Mouse (Mus musculus) right cerebral cortex, postnatal 10 days (tissue): ENCODE measurements around the gene Gdi1.

ENCODE experiments used
- DNase-seq, 2 experiments: peaks; one replicate each; pipeline ENCODE4 v3.0.0; 2021; ENCODE audit warnings: low spot score in 2 of 2

Gene Gdi1

DNA sequence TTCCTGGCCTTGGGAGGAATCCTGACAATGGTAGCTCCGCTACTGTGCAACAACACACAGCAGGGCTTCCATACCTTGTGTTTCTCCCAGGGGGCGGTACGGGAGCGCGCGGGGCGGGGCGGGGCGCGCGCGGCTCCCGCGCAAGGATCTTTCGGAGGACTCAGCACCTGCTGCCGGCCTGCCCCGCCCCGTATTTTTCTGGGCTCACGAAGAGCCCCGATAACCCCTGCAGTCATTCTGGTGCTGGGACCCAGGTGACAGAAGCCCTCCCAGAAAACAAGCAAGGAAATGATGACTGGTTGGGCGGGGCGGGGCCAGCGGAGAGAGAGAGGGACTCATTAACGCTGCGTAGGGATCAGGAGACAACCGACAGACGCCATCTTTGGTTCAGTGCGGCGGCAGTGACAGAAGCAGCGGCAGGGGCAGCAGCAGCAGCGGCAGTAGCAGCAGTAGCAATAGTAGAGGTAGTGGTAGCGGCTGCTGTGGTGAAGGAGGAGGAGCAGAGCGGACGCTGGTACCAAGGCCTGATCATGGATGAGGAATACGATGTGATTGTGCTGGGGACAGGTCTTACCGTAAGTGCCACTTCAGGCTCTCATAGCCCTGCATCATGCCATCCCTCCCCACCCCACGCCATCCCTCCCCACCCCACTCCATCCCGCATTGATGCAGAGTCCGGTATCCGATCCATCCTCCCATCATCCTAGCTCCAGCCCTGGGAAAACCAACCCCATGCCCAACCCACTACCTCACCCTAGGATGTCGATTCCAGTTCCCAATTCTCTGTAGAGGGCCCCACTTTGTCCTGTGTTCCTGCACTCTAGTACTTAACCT, at the start of gene Gdi1:
TSS of gene Gdi1 (plus strand) at position 132 of the 834 bp plus-strand sequence.
- DNase-seq, result peak; percentile 77 to 80

DNA sequence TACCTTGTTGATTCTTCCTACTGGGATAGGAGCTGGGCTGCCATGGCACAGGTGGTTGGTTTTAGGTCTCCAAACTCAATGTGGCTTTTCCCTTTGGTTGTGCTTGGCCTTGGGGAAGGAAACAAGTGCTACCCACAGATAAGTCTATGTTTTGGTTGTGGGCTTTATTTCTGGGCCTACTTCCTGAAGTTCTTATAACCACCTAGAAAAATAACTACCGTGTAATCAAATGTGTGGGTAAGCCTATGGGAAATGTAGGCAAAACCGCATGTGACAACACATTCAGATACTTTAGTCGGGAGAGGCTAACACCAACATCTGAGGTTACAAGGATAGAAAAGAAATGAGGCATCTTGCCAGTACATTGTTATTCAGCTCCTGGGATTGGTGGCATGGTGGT, 47.1 kb upstream of the Gdi1 start:
- DNase-seq, result no peak

DNA sequence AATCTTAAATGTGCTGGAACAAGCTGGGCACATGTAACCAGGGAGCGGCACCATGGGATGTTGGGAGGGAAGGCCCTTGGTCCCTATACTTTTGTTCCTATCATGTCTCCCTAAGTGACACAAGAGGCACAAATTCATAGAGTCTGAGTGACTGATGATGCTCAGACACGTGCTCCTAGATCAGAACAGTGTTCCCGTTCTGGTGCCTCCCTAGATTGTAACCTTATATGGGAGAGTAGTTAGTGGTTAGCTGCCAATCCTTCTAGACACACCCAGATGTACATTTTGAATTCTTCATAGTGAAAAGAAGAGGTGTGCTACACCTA, 35.1 kb upstream of the Gdi1 start:
- no peak for DNase-seq

DNA sequence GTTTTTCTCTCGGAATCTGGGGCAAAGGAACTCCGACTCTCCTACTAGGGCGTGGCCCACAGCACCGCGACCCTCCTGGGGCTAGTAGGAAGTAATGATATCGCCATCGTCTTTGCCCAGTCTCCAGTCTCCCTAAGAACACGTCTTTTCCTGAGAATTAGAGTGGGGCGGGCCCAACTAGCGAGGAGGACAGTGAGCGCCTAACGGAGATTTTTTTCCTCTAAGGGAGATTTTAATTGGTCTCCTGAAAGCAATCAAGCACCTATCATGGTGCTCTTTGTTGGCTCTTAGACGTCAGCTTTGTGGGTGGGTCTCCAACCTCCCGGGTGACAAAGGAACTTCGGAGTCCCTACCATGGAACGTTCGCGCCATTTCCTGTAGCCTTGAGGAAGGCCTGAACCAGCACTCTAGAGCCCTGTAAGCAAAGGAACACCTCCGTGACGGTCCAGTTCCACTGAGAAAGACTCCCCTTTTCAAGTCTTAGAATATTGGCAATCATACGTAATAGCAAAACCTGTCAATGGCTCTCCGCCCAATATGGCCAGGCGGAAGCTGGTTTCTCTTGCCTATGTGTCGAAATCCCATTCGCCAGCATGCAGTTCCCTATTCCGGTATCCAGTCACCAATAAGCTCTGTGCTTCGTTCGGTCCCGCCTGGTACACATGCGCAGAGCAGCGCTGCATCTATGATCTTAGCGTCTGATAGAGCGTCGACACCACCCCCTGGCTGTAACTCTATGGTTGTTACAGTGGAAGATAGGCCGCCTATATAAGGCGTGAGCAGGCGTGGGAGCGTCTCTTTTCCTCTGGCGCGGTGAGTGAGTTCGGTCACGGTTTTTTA, 34.5 kb upstream of the Gdi1 start, which contains the start of gene Rpl10:
TSS of gene Rpl10 (plus strand) at position 751 of the 840 bp plus-strand sequence.
- peak; percentile 95 to 96 for DNase-seq

DNA sequence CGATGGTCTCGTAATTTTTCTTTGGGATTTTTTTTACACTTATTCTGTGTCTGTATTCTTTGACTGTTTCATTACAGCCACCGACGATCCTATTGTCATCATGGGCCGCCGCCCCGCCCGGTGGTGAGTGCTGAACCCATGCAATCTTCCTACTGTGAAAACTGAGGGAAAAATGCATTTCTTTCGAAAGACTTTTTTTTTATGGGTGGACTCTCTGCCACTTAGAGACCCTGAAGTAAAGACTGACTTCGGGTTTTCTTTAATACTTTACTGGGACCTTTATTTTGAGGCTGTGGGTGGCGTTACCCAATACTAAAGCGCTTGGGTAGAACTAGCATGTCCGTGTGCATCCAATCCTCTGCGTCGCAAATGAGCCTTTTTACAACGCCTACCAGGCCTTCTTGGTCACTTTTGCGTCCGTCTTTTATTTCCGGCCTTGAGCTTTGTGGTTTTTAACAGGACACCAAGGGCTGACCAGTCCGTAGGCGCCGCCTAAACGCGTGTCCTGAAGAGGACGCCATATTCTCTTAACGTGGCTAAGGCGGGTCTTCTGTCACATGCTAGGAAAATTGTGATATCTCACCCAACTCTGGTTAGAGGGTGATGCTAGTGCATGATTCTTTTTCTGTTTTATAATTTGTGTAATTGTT, 33.8 kb upstream of the Gdi1 start:
- no peak for DNase-seq

DNA sequence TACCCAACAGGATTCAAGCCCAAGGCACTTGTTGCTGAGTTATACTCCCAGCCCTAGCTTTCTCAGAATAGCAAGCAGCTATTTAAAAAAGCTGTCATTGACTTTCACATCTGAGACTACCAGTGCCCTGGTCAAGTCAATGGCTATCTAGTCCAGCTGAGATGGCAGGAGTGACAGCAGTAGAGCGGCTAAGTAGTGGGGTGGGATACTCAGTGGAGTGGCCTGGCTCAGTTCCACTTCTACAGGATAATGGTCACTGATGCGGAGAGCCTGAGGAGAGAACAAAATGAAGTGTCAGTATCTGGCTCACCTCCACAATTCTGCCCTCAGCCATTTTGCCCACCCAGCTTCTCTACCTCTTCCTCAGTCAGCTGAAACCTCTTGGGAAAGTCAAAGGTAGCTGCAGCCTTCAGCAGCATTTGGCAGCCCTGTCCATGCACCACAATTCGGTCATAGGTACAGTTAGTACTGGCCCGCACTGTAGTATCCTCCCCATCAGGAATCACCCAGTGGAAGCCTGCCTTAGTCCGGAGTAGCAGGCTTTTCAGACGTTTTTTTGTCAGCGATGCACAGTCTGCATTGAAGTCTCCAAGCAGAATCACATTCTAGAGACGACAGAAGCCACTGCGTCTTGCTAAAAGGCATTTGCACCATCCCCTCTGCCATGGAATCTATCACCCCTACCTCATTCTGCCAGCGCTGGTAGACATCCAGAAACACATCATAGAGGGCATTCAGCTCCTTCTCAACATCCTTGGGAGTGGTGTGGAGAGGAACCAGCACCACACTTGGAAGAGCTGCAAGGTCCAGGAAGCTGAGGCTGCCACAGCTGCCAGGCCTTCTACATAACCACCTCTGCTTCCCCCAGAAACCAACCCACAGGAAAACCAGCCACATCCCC, 31.1 kb upstream of the Gdi1 start:
- no peak for DNase-seq

DNA sequence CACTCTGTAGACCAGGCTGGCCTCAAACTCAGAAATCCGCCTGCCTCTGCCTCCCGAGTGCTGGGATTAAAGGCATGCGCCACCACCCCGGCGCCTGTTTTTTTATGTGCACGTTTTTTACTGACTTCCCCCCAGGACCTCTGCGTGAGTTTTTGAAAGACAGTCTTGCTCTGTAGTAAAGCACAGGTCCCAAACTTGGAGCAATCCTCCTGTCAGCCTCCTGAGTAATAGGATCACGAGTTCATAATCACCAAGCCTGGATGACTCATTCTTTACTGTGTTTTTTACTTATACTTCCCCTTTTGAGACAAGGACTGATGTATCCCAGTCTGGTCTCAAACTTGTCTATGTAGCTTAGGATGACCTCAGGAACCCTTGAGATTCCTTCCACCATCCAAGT, 26.9 kb upstream of the Gdi1 start:
- no peak for DNase-seq

DNA sequence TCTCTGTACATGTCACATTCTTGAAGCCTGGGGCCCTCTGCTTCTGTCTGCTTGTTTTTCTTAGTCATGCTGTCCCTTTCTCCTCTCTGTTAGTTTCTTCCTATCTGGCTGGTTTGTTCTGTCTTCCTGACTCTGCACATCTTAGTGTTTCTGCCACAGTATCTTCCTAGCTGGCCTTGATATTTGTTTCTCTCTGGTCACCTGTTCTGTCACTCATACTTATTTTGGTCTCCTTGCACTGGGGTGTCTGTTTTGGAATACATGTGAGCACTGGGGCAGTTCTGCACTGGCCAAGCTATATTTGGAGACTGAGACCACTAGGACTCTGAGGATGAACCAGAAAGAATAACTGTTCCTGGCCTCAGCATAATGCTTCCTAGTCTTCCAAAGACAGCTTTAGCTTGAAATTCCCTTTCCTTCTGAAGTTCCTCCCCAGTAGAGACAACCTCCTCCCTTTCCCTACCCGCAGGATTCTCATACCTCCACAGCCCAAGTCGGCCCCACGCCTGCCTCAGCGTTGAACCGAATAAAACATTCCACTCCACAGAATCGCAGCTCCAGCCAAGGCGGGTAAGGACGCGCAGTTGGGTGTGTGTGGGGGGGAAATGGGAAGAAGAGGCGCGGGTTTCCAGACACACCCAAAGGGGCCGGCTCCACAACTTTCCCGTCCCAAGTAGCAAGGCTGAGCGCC, 23.6 kb upstream of the Gdi1 start:
- no peak for DNase-seq

DNA sequence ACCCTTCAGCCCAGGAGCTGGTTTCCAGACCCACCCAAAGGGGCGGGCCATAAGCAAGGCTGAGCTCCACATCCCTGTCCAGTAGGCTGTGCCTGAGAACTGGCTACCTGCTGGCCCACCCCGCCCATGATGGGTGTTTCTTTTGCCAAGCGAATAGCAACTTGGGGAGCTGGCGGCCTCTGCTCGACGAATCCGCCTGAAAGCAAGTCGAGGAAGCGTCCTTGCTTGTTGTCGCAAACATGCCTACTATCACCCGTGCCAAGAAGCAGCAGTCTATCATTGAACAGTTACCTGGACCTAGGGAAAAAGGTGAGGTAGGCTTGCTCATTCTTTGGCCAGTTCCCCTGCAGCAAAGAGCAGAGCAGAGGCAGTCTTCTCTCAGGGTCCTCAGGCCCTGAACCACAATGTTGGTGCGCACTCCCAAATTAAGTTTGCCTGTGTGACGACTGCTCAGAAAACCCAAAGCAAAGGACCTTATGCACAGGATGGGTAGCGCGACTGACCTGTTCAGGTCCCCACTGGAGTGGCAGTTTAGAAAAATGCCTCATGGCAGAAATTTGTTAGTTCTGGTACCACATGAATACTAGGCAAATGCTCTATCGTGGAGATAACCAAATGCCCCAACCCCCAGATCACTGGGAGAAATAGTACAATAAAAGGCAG, 22.9 kb upstream of the Gdi1 start, which contains the start of the genes Taz and Dnase1l1:
TSS of gene Taz (plus strand) at position 181 of the 663 bp plus-strand sequence.
TSS of gene Dnase1l1 (minus strand) at position 606 of the 663 bp plus-strand sequence.
- DNase-seq, result peak; percentile 61 to 69

DNA sequence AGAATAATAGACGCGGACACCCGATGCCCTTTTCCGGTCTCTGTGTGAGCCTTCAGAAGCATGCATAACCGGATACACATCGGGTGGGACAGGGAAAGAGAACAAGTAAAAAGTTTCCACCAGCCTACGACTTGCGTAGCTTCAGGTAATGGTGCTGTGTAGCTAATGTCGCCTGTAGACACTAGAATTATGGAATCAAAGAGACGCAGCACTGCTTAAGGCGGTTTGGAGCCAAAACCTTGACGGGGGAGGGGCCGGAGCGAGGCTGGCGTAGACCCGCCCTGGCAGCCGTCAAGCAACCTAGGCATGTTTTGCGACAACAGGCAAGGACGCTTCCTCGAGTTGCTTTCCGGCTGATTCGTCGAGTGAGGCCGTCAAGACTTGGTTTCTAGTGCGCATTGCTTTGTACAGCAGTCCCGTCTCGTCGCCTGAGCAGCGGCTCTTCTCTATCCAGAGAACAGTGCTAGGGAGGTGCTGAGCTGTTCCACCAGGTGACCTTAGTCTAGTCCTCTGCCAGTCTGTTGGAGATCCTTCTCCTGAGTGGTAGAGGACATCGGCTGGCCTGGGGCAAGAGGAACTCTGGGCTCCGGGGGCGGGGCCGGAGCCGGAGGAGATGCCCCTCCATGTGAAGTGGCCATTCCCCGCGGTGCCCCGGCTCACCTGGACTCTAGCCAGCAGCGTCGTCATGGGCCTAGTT, 22.3 kb upstream of the Gdi1 start:
- peak; percentile 92 for DNase-seq

DNA sequence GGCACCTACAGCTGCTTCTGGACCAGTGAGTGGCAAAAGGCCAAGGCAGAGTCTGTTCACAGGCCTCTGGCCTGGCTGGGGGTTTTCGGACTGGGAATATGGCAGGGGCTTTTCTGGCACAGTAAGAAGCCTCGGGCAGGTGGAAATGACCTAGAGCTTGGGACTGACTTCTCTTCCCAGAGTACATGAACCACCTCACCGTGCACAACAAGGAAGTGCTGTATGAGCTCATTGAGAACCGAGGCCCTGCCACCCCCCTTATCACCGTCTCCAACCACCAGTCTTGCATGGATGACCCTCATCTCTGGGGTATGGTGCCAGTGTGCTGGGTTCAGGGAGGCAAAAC, 21.7 kb upstream of the Gdi1 start:
- no peak for DNase-seq

DNA sequence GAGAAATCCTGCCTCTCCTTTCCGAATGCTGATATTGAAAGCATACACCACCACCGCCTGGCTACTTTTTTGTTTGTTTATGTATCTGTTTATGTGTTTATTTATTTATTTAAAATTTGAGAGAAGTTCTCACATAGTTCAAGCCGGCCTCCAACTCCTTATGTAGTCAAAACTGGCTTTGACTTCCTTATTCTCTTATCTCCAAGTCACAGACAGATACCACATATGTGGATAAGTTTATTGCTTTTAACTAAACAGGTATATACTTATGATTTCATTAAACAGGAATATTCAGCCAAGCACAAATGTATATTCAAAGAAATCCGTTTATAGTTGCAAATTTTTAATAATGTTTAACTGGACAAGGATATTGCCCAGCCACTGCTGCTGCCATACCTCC, 11.4 kb upstream of the Gdi1 start:
- no peak for DNase-seq

DNA sequence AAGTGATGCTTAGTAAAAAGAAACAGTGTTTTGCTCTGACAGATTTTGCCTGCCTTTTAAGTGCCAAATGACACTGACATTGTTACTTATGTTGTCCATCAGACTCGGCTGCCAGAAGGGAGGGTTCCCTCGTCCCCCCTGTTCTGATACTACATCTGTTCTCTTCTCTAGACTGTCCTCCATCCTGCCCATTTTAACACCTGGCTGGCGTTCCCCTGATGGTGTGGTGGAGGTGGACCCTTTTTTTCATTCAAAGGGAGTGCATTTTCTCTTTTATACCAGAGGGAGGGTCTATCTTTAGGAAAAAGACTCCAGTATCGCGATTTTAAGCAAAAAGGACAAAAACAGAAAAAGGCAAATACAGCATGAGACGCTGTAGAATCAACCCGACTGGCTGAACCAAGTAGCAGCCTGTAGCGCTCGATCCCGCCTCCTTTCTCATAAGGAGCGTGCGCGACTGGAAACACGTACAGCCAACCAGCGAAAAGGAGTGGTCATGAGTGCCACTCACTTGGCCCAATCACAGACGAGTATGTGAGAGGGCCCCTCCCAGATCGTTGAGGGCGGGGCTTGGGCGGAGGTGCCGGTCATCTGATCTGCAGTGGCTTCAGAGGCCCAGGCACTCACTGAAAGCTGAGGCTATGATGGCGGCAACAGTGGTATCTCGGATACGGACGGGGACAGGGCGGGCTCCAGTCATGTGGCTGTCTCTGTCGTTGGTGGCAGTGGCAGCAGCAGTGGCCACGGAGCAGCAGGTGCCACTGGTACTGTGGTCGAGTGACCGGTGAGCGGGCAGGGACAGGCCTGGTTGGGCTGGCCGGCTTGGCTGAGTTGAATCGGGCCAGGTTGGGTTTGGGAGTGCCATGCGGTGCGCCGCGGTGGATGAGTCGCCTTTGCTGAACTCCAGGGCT, 8.0 kb upstream of the Gdi1 start, which contains the start of gene Atp6ap1:
TSS of gene Atp6ap1 (plus strand) at position 560 of the 911 bp plus-strand sequence.
- peak; percentile 96 to 97 for DNase-seq

DNA sequence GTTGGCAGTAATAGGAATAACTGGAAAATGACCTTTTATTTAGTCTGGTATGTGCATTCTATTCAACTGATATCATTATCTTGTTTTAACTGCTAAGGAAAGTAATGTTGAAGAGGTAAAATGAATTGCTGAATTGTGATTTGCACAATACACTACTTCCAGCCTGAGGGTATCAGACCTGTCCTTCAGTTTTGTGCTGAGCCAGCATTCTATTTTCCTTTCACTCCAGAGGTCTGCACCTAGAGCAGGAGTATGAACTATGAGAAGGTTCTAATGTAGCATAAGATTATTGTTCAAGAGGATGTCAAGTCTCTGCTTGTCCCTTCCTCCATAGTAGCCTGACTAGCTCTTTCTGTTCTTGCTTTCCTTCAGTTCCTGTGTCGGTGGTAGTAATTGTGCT, 6.5 kb upstream of the Gdi1 start:
- DNase-seq, result no peak

DNA sequence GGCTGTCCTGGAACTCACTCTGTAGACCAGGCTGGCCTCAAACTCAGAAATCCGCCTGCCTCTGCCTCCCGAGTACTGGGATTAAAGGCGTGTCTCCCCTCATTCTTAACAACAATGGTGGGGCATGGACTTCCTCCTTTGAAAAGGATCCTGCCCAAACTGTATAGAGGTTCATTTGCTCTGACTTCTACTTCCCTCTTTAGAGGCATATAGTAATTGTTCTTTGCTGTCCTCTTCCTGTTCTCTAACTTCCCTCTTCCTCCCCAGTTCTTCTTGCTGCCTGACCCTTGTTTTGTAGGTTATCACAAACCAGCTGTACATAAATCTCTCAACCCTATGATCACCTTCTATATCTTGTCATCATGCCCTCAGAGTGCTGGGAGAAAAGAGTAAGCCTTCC, 5.1 kb upstream of the Gdi1 start:
- DNase-seq, result no peak

DNA sequence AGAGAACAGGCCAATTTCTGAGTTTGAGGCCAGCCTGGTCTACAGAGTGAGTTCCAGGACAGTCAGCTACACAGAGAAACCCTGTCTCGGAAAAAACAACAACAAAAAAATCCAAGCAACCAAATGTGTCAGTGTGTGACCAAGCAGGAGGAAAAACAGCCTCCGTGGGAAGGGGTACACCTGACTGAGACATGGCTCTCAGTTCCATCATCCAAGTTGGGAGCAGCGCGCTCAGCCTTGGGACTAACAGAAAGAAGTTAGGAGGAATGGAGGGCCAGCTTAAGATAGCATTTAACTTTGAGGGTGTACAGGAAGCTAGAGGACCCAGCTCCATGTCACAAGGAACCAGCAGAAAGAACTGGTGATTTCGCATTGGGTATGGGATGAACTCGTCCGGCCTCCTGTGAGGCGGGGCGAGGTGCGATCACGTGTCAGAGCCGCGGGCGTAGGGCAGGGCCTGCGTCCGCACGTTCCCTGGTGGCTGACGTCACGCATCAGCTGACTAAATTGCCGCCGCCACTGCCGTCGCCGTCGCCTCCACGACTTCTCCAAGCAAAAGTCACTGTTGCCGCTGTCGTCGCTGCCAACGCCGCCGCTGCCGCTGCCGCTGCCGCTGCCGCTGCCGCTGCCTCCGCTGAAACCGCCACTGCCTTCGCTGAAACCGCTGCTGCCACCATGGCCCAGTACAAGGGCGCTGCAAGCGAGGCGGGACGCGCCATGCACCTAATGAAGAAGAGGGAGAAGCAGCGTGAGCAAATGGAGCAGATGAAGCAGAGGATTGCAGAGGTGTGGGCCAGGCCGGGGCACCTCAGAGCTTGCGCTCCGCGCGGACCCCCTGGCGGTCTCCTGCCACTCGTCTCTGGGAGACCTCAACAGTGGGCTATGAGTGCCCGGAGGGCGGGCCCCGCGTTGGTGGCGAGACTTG, 8.0 kb downstream of the Gdi1 start, which contains the start of gene Fam50a:
TSS of gene Fam50a (plus strand) at position 494 of the 925 bp plus-strand sequence.
- peak; percentile 94 to 95 for DNase-seq

DNA sequence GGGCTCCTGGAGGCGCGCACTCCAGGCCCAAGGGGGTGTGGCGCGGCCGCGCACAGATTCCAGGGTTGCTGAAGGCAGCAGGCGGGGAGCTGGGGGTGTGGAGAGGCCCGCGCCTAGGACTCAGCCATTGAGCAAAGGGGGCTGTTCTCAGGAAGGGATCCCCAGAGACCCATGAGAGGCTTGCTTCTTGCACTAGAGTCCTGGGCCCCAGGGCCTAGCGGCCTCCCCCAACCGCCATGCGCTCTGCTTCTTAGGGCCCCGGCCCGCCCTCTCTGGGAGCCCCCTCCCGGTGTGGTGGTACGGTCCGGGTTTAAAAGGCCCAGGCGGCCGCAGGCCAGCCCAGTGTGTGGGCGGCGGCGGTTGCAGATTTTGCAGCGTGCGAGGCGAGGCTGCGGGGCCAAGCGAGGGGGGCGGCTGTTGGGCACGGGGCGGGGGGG, 23.9 kb downstream of the Gdi1 start, which contains the start of gene Plxna3:
TSS of gene Plxna3 (plus strand) at position 342 of the 437 bp plus-strand sequence.
- peak; percentile 70 to 77 for DNase-seq
